Mouse (Mus musculus): ENCODE measurements around the gene Bcl3.

GRCm38 (mm10) chr7:19769434-19770374 is 52.9 kb downstream of the Bcl3 start:
- no peak for TF ChIP-seq CTCF (IDR thresholded peaks at IDR 0.05; ENCODE audit: control insufficient read depth, insufficient read depth, low read length)
- TF ChIP-seq POLR2A (IDR thresholded peaks at IDR 0.05; ENCODE audit: borderline replicate concordance, control insufficient read depth, low read depth, low read length) = no peak

All from bone marrow, adult 2 months (tissue).